Mouse (Mus musculus): Measurements from ENCODE around the gene Vamp8.

Vamp8 gene

GRCm38 (mm10) chr6:72405356-72405755, 14.9 kb upstream of the Vamp8 start:
- no peak for DNase-seq (ENCODE audit: low read depth, low spot score)

- peak; percentile 65 for DNase-seq (ENCODE audit: low read depth, low spot score)
Measured at GRCm38 (mm10) chr6:72401875-72402274, 11.4 kb upstream of the Vamp8 start.

- no peak for DNase-seq (ENCODE audit: low read depth, low spot score)
Measured at GRCm38 (mm10) chr6:72399967-72400366, 9.5 kb upstream of the Vamp8 start.

- no peak for DNase-seq (ENCODE audit: low read depth, low spot score)
Measured at GRCm38 (mm10) chr6:72396837-72397251, 6.3 kb upstream of the Vamp8 start.

GRCm38 (mm10) chr6:72392341-72392740, 1.8 kb upstream of the Vamp8 start:
- no peak for DNase-seq (ENCODE audit: low read depth, low spot score)

- no peak for DNase-seq (ENCODE audit: low read depth, low spot score)
Measured at GRCm38 (mm10) chr6:72390795-72391521, 455 bp upstream of the Vamp8 start.

- peak; percentile 36 for DNase-seq (ENCODE audit: low read depth, low spot score)
Measured at GRCm38 (mm10) chr6:72389471-72389940, 997 bp downstream of the Vamp8 start.

- no peak for DNase-seq (ENCODE audit: low read depth, low spot score)
Measured at GRCm38 (mm10) chr6:72388791-72389329, 1.6 kb downstream of the Vamp8 start.

- DNase-seq (ENCODE audit: low read depth, low spot score) = no peak
Measured at GRCm38 (mm10) chr6:72388266-72388665, 2.2 kb downstream of the Vamp8 start.

GRCm38 (mm10) chr6:72387816-72388215, 2.7 kb downstream of the Vamp8 start:
- DNase-seq (ENCODE audit: low read depth, low spot score) = no peak

- no peak for DNase-seq (ENCODE audit: low read depth, low spot score)
Measured at GRCm38 (mm10) chr6:72386561-72386960, 3.9 kb downstream of the Vamp8 start.

- no peak for DNase-seq (ENCODE audit: low read depth, low spot score)
Measured at GRCm38 (mm10) chr6:72385258-72385657, 5.2 kb downstream of the Vamp8 start.

- DNase-seq (ENCODE audit: low read depth, low spot score) = no peak
Measured at GRCm38 (mm10) chr6:72383952-72384351, 6.6 kb downstream of the Vamp8 start.

- DNase-seq (ENCODE audit: low read depth, low spot score) = no peak
Measured at GRCm38 (mm10) chr6:72383142-72383820, 7.2 kb downstream of the Vamp8 start.

- no peak for DNase-seq (ENCODE audit: low read depth, low spot score)
Measured at GRCm38 (mm10) chr6:72382494-72382893, 8.0 kb downstream of the Vamp8 start.

- DNase-seq (ENCODE audit: low read depth, low spot score) = peak; percentile 74
Measured at GRCm38 (mm10) chr6:72380131-72380770, 10.3 kb downstream of the Vamp8 start, which contains the start of gene Vamp5. Gene Vamp5, minus strand, starts transcription at chr6:72380468.

GRCm38 (mm10) chr6:72379377-72380130, 10.9 kb downstream of the Vamp8 start:
- peak; percentile 75 for DNase-seq (ENCODE audit: low read depth, low spot score)

GRCm38 (mm10) chr6:72378510-72379234, 11.8 kb downstream of the Vamp8 start:
- no peak for DNase-seq (ENCODE audit: low read depth, low spot score)

- no peak for DNase-seq (ENCODE audit: low read depth, low spot score)
Measured at GRCm38 (mm10) chr6:72374820-72375563, 15.5 kb downstream of the Vamp8 start.

GRCm38 (mm10) chr6:72374206-72374605, 16.3 kb downstream of the Vamp8 start:
- DNase-seq (ENCODE audit: low read depth, low spot score) = no peak
